Mouse (Mus musculus): ENCODE results near the gene Paf1. TPM values are rescaled to one million over a fixed set of nuclear protein-coding genes. Genes with fewer than 3 reads are reported as not detected.
A peak's percentile ranks its signal among the peaks of the same experiment; 100 is the strongest.
"Not testable (repeated sequence)": the region's sequence is repeated elsewhere in the genome, so short reads cannot be mapped to it uniquely, and the experiment has no call there.

The Paf1 gene
- polyA plus RNA-seq, 1 experiment = 97.0 TPM

- H3K27me3 ChIP-seq (ENCODE audit: control insufficient read depth, insufficient read depth, low read length) = no peaks in the 10 kb centered on the region
- no peak overlapping the region for H3K27ac ChIP-seq (ENCODE audit: control insufficient read depth, insufficient read depth, low read depth, low read length)
- H3K36me3 ChIP-seq (ENCODE audit: control insufficient read depth, insufficient read depth, low read length) = no peaks in the 10 kb centered on the region
- TF ChIP-seq CTCF (IDR thresholded peaks at IDR 0.05; ENCODE audit: control insufficient read depth, insufficient read depth, insufficient replicate concordance, low read depth, low read length) = no peak
- TF ChIP-seq POLR2A (IDR thresholded peaks at IDR 0.05; ENCODE audit: control insufficient read depth, low read depth, low read length) = no peak
- H3K4me3 ChIP-seq (ENCODE audit: control insufficient read depth, low read depth, low read length) = no peak overlapping the region
- H3K4me1 ChIP-seq (ENCODE audit: control insufficient read depth, insufficient read depth, low read length) = peaks cover 30% of the 10 kb centered on the region
Measured at GRCm38 (mm10) chr7:28385196-28385595, 7.6 kb upstream of the Paf1 start.

GRCm38 (mm10) chr7:28386007-28386406 is 6.7 kb upstream of the Paf1 start:
- TF ChIP-seq POLR2A (IDR thresholded peaks at IDR 0.05; ENCODE audit: control insufficient read depth, low read depth, low read length) (no peak), CTCF (IDR thresholded peaks at IDR 0.05; ENCODE audit: control insufficient read depth, insufficient read depth, insufficient replicate concordance, low read depth, low read length) (no peak)
- no peak overlapping the region for H3K27ac ChIP-seq (ENCODE audit: control insufficient read depth, insufficient read depth, low read depth, low read length)
- H3K27me3 ChIP-seq (ENCODE audit: control insufficient read depth, insufficient read depth, low read length) = no peaks in the 10 kb centered on the region
- no peaks in the 10 kb centered on the region for H3K36me3 ChIP-seq (ENCODE audit: control insufficient read depth, insufficient read depth, low read length)
- H3K4me1 ChIP-seq (ENCODE audit: control insufficient read depth, insufficient read depth, low read length) = peaks cover 22% of the 10 kb centered on the region
- no peak overlapping the region for H3K4me3 ChIP-seq (ENCODE audit: control insufficient read depth, low read depth, low read length)

- H3K4me3 ChIP-seq (ENCODE audit: control insufficient read depth, low read depth, low read length) = no peak overlapping the region
- H3K36me3 ChIP-seq (ENCODE audit: control insufficient read depth, insufficient read depth, low read length) = no peaks in the 10 kb centered on the region
- H3K4me1 ChIP-seq (ENCODE audit: control insufficient read depth, insufficient read depth, low read length) = peaks cover 18% of the 10 kb centered on the region
- H3K27ac ChIP-seq (ENCODE audit: control insufficient read depth, insufficient read depth, low read depth, low read length) = no peak overlapping the region
- TF ChIP-seq POLR2A (IDR thresholded peaks at IDR 0.05; ENCODE audit: control insufficient read depth, low read depth, low read length) = no peak
- peak; percentile 78; the same call in 1 of the 2 replicates for TF ChIP-seq CTCF (IDR thresholded peaks at IDR 0.05; ENCODE audit: control insufficient read depth, insufficient read depth, insufficient replicate concordance, low read depth, low read length)
- no peaks in the 10 kb centered on the region for H3K27me3 ChIP-seq (ENCODE audit: control insufficient read depth, insufficient read depth, low read length)
Measured at GRCm38 (mm10) chr7:28386462-28386861, 6.3 kb upstream of the Paf1 start.

GRCm38 (mm10) chr7:28386877-28387276 is 5.9 kb upstream of the Paf1 start:
- not testable (repeated sequence) for H3K36me3 ChIP-seq (ENCODE audit: control insufficient read depth, insufficient read depth, low read length); H3K4me3 ChIP-seq (ENCODE audit: control insufficient read depth, low read depth, low read length); H3K27ac ChIP-seq (ENCODE audit: control insufficient read depth, insufficient read depth, low read depth, low read length); H3K27me3 ChIP-seq (ENCODE audit: control insufficient read depth, insufficient read depth, low read length)
- H3K4me1 ChIP-seq (ENCODE audit: control insufficient read depth, insufficient read depth, low read length) = peaks cover 16% of the 10 kb centered on the region

- H3K36me3 ChIP-seq (ENCODE audit: control insufficient read depth, insufficient read depth, low read length) = not testable (repeated sequence)
Measured at GRCm38 (mm10) chr7:28387384-28387783, 5.4 kb upstream of the Paf1 start.

GRCm38 (mm10) chr7:28390331-28390730 is 2.4 kb upstream of the Paf1 start:
- H3K36me3 ChIP-seq (ENCODE audit: control insufficient read depth, insufficient read depth, low read length) = no peaks in the 10 kb centered on the region

More at GRCm38 (mm10) chr7:28387384-28387783, 5.4 kb upstream of the Paf1 start:
- H3K27me3 ChIP-seq (ENCODE audit: control insufficient read depth, insufficient read depth, low read length); H3K27ac ChIP-seq (ENCODE audit: control insufficient read depth, insufficient read depth, low read depth, low read length); H3K4me3 ChIP-seq (ENCODE audit: control insufficient read depth, low read depth, low read length): not testable (repeated sequence)
- peaks cover 12% of the 10 kb centered on the region for H3K4me1 ChIP-seq (ENCODE audit: control insufficient read depth, insufficient read depth, low read length)

GRCm38 (mm10) chr7:28393272-28393951 is 661 bp downstream of the Paf1 start:
- no peaks in the 10 kb centered on the region for H3K36me3 ChIP-seq (ENCODE audit: control insufficient read depth, insufficient read depth, low read length)
- TF ChIP-seq POLR2A (IDR thresholded peaks at IDR 0.05; ENCODE audit: control insufficient read depth, low read depth, low read length) (no peak), CTCF (IDR thresholded peaks at IDR 0.05; ENCODE audit: control insufficient read depth, insufficient read depth, insufficient replicate concordance, low read depth, low read length) (no peak)
- peak overlapping the region; percentile 95 for H3K4me3 ChIP-seq (ENCODE audit: control insufficient read depth, low read depth, low read length)
- H3K27ac ChIP-seq (ENCODE audit: control insufficient read depth, insufficient read depth, low read depth, low read length) = peak overlapping the region; percentile 69
- H3K4me1 ChIP-seq (ENCODE audit: control insufficient read depth, insufficient read depth, low read length) = peaks cover 6% of the 10 kb centered on the region
- H3K27me3 ChIP-seq (ENCODE audit: control insufficient read depth, insufficient read depth, low read length) = no peaks in the 10 kb centered on the region

More at GRCm38 (mm10) chr7:28390331-28390730, 2.4 kb upstream of the Paf1 start:
- Histone ChIP-seq H3K4me3 (ENCODE audit: control insufficient read depth, low read depth, low read length) (no peak overlapping the region), H3K27ac (ENCODE audit: control insufficient read depth, insufficient read depth, low read depth, low read length) (no peak overlapping the region), H3K4me1 (ENCODE audit: control insufficient read depth, insufficient read depth, low read length) (peaks cover 6% of the 10 kb centered on the region), H3K27me3 (ENCODE audit: control insufficient read depth, insufficient read depth, low read length) (no peaks in the 10 kb centered on the region)
- TF ChIP-seq CTCF (IDR thresholded peaks at IDR 0.05; ENCODE audit: control insufficient read depth, insufficient read depth, insufficient replicate concordance, low read depth, low read length) = no peak
- TF ChIP-seq POLR2A (IDR thresholded peaks at IDR 0.05; ENCODE audit: control insufficient read depth, low read depth, low read length) = no peak

- TF ChIP-seq POLR2A (IDR thresholded peaks at IDR 0.05; ENCODE audit: control insufficient read depth, low read depth, low read length) (no peak), CTCF (IDR thresholded peaks at IDR 0.05; ENCODE audit: control insufficient read depth, insufficient read depth, insufficient replicate concordance, low read depth, low read length) (no peak)
- H3K27me3 ChIP-seq (ENCODE audit: control insufficient read depth, insufficient read depth, low read length) = no peaks in the 10 kb centered on the region
- H3K4me3 ChIP-seq (ENCODE audit: control insufficient read depth, low read depth, low read length) = no peak overlapping the region
- H3K4me1 ChIP-seq (ENCODE audit: control insufficient read depth, insufficient read depth, low read length) = peaks cover 6% of the 10 kb centered on the region
- no peak overlapping the region for H3K27ac ChIP-seq (ENCODE audit: control insufficient read depth, insufficient read depth, low read depth, low read length)
- no peaks in the 10 kb centered on the region; the same call in 1 of the 2 replicates for H3K36me3 ChIP-seq (ENCODE audit: control insufficient read depth, insufficient read depth, low read length)
Measured at GRCm38 (mm10) chr7:28395425-28395824, 2.7 kb downstream of the Paf1 start.
